Mouse (Mus musculus) limb, embryonic 11.5 days (tissue): ENCODE measurements around the gene Mknk1. TPM values are rescaled to one million over a fixed set of nuclear protein-coding genes. Genes with fewer than 3 reads are reported as not detected.

Experiments
- ATAC-seq: fragments of 200-750 bp; cut with Nextera tagmentation; 2 replicates; pipeline ENCODE4 v1.8.0; 2017; ENCODE audit warnings: low read depth; ENCODE audit not compliant: insufficient number of reproducible peaks, low FRiP score, low TSS enrichment
- DNase-seq: peaks from one replicate; pipeline ENCODE4 v3.0.0-alpha.2; 2015; ENCODE audit warnings: low spot score
- H3K27ac ChIP-seq: fragments of 300-500 bp; sonication (generic); replicated peaks from 2 replicates; pipeline ENCODE4 v1.5.1; 2014; ENCODE audit warnings: low read depth, mild to moderate bottlenecking, low read length
- H3K27me3 ChIP-seq: fragments of 300-500 bp; sonication (generic); 2 replicates; pipeline ENCODE4 v1.6.1; 2014; ENCODE audit warnings: mild to moderate bottlenecking, low read length, mixed read lengths; ENCODE audit not compliant: control insufficient read depth, insufficient read depth
- H3K36me3 ChIP-seq: fragments of 300-500 bp; sonication (generic); 2 replicates; pipeline ENCODE4 v1.6.1; 2014; ENCODE audit warnings: mild to moderate bottlenecking, low read length, moderate library complexity, mixed read lengths; ENCODE audit not compliant: control insufficient read depth, insufficient read depth
- H3K4me1 ChIP-seq: fragments of 300-500 bp; sonication (generic); 2 replicates; pipeline ENCODE4 v1.6.1; 2014; ENCODE audit warnings: low read length, mixed read lengths; ENCODE audit not compliant: control insufficient read depth, insufficient read depth
- H3K4me2 ChIP-seq: fragments of 300-500 bp; sonication (generic); 2 replicates; pipeline ENCODE4 v1.6.1; 2014; ENCODE audit warnings: low read depth, mild to moderate bottlenecking, moderate library complexity; ENCODE audit not compliant: severe bottlenecking
- H3K4me3 ChIP-seq: fragments of 300-500 bp; sonication (generic); 2 replicates; pipeline ENCODE4 v1.5.1; 2014; ENCODE audit warnings: low read depth, low read length
- H3K9ac ChIP-seq: fragments of 300-500 bp; sonication (generic); 2 replicates; pipeline ENCODE4 v1.6.1; 2014; ENCODE audit warnings: mild to moderate bottlenecking, low read length
- H3K9me3 ChIP-seq: fragments of 300-500 bp; sonication (generic); 2 replicates; pipeline ENCODE4 v1.6.1; 2016; ENCODE audit warnings: low read length; ENCODE audit not compliant: control insufficient read depth
- WGBS: fragments of 180-500 bp; shearing (Covaris S2); extraction: QIAGEN DNeasy Blood & Tissue Kit; methylation state at CpG from one replicate; pipeline ENCODE4 v1.1.7; 2014; 5-methylcytosine and 5-hydroxymethylcytosine counted together
- polyA plus RNA-seq: library from polyadenylated mRNA; unstranded; fragments of >200 nt; fragmentation: Nextera tagmentation; extraction: Ambion mirVana; gene quantifications from 2 replicates; pipeline ENCODE4 v1.2.1, GENCODE M21; 2014

The Mknk1 gene
- polyA plus RNA-seq, 1 experiment from 2014 or later: 23.2 TPM

DNA sequence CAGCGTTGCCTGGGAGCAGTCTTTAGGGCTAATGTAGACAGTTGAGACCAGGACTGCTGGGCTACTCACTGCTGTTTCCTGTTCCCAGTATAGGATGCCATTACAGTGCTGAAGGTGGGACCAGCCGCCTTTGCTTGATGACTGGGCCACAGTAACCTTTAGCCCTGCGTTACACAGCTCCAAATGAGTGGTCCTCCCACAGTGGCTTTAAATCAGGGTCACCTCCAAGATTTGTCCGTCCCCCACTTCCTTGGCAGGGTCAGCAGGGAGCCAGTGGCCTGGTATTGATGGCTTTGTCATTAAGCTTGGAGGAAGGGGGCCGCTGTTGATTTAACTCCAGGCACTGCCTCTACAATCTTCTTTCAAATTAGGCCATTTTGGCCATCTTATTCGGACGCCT, 24.4 kb downstream of the Mknk1 start:
- peak; percentile 37; the same call in 1 of the 2 replicates for ATAC-seq
- Histone ChIP-seq H3K4me3 (no peak overlapping the region), H3K4me1 (peaks cover 23% of the 10 kb centered on the region), H3K27me3 (no peaks in the 10 kb centered on the region), H3K4me2 (no peak overlapping the region), H3K27ac (peak overlapping the region; percentile 87), H3K36me3 (0 out of 2 replicates have a peak, but pooled peaks cover 4% of the 10 kb centered on the region), H3K9me3 (no peaks in the 10 kb centered on the region), H3K9ac (no peak overlapping the region)
- peak; percentile 44 for DNase-seq
- WGBS: 17% methylated on average over 7 of the region's 7 CpGs

DNA sequence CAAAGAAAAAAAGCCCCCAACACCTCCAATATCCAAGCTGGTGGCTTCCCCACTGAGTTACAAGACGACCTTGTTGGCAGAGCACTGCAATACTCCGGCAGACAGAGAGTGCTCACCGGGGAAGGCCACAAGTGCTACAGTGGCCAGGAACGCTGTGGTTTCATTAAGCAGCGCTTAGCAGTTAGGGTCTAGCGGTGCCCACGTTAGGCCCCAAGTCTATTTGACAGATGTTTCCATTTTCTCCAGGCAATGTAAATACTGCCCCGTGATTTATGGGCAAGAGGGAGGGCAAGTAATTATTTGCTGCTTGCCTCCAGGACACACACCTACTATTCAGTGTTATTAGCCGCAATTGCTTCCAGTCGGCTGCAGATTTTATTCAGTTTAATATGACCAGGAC, 24.9 kb downstream of the Mknk1 start:
- DNase-seq: peak; percentile 76
- no peaks in the 10 kb centered on the region for H3K9me3 ChIP-seq
- no peaks in the 10 kb centered on the region for H3K27me3 ChIP-seq
- H3K4me2 ChIP-seq: no peak overlapping the region
- H3K4me3 ChIP-seq: no peak overlapping the region
- 6% methylated on average over 10 of the region's 10 CpGs for WGBS
- no peak overlapping the region for H3K9ac ChIP-seq
- 0 out of 2 replicates have a peak, but pooled peaks cover 4% of the 10 kb centered on the region for H3K36me3 ChIP-seq
- ATAC-seq: peak; percentile 84
- H3K27ac ChIP-seq: peak overlapping the region; percentile 87; the same call in 1 of the 2 replicates
- peaks cover 27% of the 10 kb centered on the region for H3K4me1 ChIP-seq

DNA sequence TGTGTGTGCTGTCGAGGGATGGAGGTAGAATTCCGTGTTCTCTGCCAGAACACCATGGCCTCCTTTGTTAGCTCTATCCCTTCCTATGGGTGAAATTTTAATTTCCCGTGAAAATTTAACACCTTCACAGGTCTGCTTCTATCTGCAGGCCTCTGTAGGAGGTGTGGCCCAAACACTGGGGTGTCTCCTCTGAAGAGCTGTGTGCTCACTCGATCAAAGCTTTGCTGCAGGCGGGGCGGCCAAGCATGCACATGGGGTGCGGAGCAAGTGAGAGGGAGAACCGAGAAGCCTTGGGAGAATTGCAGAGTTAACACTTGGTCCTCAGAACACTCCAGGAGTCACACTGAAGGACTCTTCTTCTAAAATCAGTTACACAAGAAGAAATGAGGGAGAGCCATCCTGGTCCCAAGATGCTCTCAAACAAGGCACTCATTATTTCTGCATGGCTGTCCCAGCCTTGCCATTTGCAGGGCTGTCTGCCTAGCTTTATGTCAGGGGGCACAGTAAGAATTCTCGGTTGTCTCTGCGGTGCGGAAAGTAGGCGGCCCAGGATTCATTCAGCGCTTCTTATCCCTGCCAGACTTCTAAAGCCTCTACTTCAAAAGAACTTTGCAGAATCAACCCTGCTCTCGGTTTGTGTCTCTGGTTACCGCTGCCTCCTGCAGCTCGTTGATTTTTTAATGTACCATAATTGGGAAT, 30.7 kb downstream of the Mknk1 start:
- ATAC-seq: no peak
- H3K27me3 ChIP-seq: no peaks in the 10 kb centered on the region
- no peak overlapping the region for H3K27ac ChIP-seq

DNA sequence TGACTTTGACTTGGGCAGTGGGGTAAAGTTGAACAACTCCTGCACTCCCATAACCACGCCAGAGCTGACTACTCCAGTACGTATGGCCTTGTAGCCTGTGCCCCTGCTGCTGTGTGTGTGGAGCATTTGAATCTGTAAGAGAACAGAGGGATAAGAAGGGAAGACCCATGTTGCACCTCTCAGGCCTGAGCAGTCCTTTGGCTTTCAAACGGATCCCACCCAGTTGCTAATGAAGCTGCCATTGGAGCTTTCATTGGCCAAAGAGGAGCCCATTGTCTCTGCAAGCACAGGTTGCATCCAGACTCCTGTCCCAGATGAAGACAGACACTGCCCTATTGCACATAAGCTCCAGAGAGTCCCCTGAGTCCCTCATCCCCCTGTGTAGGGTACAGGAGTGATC, 34.2 kb downstream of the Mknk1 start:
- Histone ChIP-seq H3K36me3 (no peaks in the 10 kb centered on the region; the same call in 1 of the 2 replicates), H3K4me2 (no peak overlapping the region), H3K9me3 (no peaks in the 10 kb centered on the region), H3K27ac (no peak overlapping the region), H3K4me3 (no peak overlapping the region), H3K27me3 (no peaks in the 10 kb centered on the region), H3K9ac (no peak overlapping the region), H3K4me1 (peaks cover 19% of the 10 kb centered on the region)
- DNase-seq (no peak), ATAC-seq (no peak)
- WGBS: 87% methylated on average over 3 of the region's 3 CpGs

More for the DNA sequence above, 30.7 kb downstream of the Mknk1 start:
- Histone ChIP-seq H3K4me3 (no peak overlapping the region), H3K9ac (no peak overlapping the region), H3K9me3 (no peaks in the 10 kb centered on the region), H3K36me3 (no peaks in the 10 kb centered on the region; the same call in 1 of the 2 replicates), H3K4me1 (peaks cover 18% of the 10 kb centered on the region), H3K4me2 (no peak overlapping the region)
- 13% methylated on average over 16 of the region's 16 CpGs for WGBS
- no peak for DNase-seq

DNA sequence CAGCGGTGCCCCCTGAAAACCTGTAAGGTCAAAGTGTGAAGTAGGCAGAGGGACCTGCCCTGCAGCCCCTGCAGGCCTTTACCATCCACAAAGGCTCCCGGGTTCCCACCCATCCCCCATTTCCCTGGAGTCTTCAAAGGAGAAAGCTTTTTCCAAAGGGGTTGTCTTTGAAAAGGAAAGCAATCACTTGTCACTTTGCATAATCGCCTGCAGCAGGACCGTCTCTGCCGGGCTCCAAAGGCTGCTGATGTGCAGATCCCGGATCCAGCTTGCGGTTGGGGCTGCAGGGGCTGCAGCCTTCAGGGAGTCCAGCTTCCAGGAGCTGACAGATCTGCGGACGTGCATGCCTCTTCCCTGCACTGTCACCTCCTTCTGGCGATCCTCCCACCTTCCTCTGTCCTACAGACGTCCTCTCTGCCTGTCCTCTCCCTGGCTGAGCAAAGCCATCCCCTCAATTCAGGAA, 39.2 kb downstream of the Mknk1 start:
- Histone ChIP-seq H3K27ac (no peak overlapping the region), H3K4me2 (peak overlapping the region; percentile 13; the same call in 1 of the 2 replicates), H3K4me3 (no peak overlapping the region), H3K9me3 (no peaks in the 10 kb centered on the region), H3K36me3 (no peaks in the 10 kb centered on the region), H3K4me1 (peaks cover 10% of the 10 kb centered on the region), H3K27me3 (no peaks in the 10 kb centered on the region), H3K9ac (no peak overlapping the region)
- WGBS: under 1% methylated on average over 11 of the region's 11 CpGs
- DNase-seq (peak; percentile 37), ATAC-seq (no peak)

DNA sequence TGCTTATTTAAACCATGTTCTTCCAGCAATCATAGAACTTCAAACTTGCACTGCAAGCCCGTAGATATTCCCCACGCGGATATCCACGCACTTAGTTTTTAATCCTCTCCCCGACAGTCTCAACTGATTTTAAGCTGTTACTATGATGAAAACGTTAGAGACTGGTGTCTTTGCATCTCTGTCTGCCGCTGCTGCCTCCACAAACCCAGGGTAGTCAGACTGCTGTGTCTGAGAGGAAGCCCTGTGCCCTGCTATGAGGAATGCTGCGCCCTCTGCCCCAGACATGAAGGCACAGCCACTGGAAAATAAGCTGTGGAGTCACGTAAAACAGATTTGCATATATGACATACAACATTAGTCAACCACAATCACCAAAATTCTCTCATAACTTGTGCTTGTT, 39.8 kb downstream of the Mknk1 start:
- 45% methylated on average over 9 of the region's 9 CpGs for WGBS
- Histone ChIP-seq H3K27ac (no peak overlapping the region), H3K36me3 (no peaks in the 10 kb centered on the region), H3K9ac (no peak overlapping the region), H3K4me1 (peaks cover 10% of the 10 kb centered on the region), H3K9me3 (no peaks in the 10 kb centered on the region), H3K4me2 (no peak overlapping the region), H3K4me3 (no peak overlapping the region), H3K27me3 (no peaks in the 10 kb centered on the region)
- DNase-seq (no peak), ATAC-seq (no peak)

DNA sequence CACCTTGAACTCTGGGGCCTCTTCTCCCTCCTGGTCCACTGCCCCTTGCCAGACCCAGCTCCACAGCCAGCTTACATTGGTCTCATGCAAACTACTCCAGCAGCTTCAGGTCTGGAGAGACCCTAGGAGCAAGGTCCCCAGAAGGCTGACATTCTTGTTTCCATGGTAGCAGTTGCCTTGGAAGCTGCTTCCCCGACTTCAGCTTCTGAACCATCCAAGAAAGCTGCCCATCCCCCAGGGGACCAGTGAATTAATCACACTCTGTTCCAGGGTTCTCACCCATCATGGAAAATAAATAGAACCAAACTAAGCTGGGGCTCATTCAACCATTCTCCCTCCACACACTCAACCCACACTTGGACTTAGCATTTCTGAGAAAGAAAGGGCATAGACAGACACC, 42.2 kb downstream of the Mknk1 start:
- 20% methylated on average over 1 of the region's 1 CpGs for WGBS
- no peak for ATAC-seq
- H3K9ac ChIP-seq: no peak overlapping the region
- H3K36me3 ChIP-seq: no peaks in the 10 kb centered on the region
- no peak for DNase-seq
- no peak overlapping the region for H3K4me2 ChIP-seq
- H3K27ac ChIP-seq: no peak overlapping the region
- H3K4me1 ChIP-seq: peaks cover 10% of the 10 kb centered on the region
- H3K27me3 ChIP-seq: no peaks in the 10 kb centered on the region
- no peak overlapping the region for H3K4me3 ChIP-seq
- no peaks in the 10 kb centered on the region for H3K9me3 ChIP-seq

DNA sequence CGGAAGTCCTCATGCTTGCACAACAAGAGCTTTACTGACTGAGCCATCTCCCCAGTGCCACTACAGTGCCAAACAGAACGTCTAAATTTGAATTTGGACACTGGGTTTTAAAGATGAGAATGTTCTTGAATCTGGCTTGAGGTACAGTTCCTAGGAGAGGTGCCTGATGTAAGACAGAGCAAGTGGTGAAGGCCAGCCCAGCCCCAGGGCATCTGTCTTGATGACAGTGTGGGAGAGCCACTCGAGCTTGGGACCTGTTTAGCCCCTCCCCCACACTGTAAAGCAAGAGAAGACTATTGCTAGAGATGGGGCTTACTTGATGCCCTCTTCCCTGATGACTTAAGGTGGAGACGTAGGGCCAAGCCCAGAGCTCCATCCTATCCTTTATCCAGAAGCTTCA, 43.2 kb downstream of the Mknk1 start:
- no peak overlapping the region for H3K9ac ChIP-seq
- H3K4me3 ChIP-seq: no peak overlapping the region
- no peaks in the 10 kb centered on the region for H3K9me3 ChIP-seq
- WGBS: 60% methylated on average over 4 of the region's 4 CpGs
- ATAC-seq: no peak
- H3K27me3 ChIP-seq: no peaks in the 10 kb centered on the region
- no peak overlapping the region for H3K4me2 ChIP-seq
- H3K36me3 ChIP-seq: no peaks in the 10 kb centered on the region
- H3K4me1 ChIP-seq: peaks cover 10% of the 10 kb centered on the region
- DNase-seq: no peak
- H3K27ac ChIP-seq: no peak overlapping the region
